In the genomic region with DNA sequence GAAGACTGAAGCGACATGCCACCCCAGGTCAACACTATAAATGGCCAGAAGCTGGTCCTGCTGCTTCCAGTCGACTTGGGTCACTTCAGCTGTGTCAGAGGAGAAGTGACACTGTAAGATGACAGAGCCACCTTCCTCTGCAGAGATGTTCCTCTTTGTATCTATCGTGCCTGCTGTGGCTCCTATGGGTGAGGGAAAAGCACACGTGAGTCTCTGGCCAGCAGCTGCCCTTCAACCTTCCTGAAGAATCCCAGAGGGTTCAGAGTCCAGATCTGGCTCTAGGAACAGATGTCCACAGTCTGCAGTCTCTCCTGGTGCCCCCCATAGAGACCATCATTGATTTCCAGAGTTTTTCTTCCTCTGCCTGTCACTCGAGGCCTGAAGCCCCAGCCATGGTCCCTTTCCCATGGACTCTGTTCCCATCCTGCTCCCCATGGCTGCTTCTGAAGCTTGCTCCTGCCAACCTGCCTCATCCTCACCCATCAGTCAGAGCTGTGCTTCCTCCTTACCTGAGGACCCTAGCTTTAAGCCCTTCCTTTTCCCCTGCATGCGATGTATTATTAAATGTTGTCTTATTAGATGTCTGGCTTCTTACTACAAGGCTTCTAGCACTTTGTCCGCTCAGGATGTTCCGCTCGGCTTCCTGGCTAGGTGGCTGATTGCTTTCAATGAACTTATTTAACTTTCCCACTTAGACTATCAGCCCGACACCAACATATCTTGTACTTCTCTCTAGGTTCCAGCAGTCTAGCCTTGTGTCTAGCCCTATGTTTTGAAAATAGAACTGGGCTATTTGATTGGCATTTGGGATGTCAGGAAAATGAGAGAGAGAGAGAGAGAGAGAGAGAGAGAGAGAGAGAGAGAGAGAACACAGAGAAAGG, we compare ENCODE assay signal across 21 mouse cellular contexts. TPM values are rescaled to one million over a fixed set of nuclear protein-coding genes. Genes with fewer than 3 reads are reported as not detected.
A peak's percentile ranks its signal among the peaks of the same experiment; 100 is the strongest.
DNase-seq lines count a peak whose midpoint lies in the region; TF ChIP-seq lines count a peak whose summit lies in the region.
"Had no signal": no experiment of that assay in that cellular context is flagged by ENCODE, and none has a peak within 500 bp of the region (broad histone marks: within the 10 kb centered on the region; RNA-seq: fewer than 3 reads in every experiment).

No protein-coding gene starts in this region.

- no peak overlapping the region for H3K4me3 ChIP-seq in heart, adult 2 months
- H3K4me3 ChIP-seq in CH12.LX (replicated peaks in 1 of 3; ENCODE audit: low read depth in 2 of 3, low read length in 2 of 3, poor library complexity in 1 of 3): peak overlapping the region; percentile 38 to 60 (median 52)

- H3K4me1 ChIP-seq in heart, adult 2 months (ENCODE audit: control insufficient read depth, insufficient read depth, low read length): no peaks in the 10 kb centered on the region
- peaks cover 43 to 91% of the 10 kb centered on the region in 2 experiments for H3K4me1 ChIP-seq in CH12.LX (ENCODE audit: control insufficient read depth in 1 of 2, insufficient read depth in 2 of 2)

- TF ChIP-seq CTCF in heart, adult 2 months (IDR thresholded peaks at IDR 0.05): no peak
- no peak for TF ChIP-seq CTCF in CH12.LX (conservative IDR thresholded peaks at IDR 0.05 in 1 of 2, IDR thresholded peaks at IDR 0.05 in 1 of 2; ENCODE audit: low read depth in 2 of 2, low read length in 2 of 2)

- dilution Hi-C loops in CH12.LX (cut with MboI; ENCODE audit: extremely low pct_ligation_motif_present, extremely low pct_unique_long_range_greater_than_20kb, low sequenced_read_pairs): no loop called here

- TF ChIP-seq EP300 in heart, adult 2 months (IDR thresholded peaks at IDR 0.05; ENCODE audit: insufficient read depth, low read depth, low read length): no peak
- TF ChIP-seq EP300 in CH12.LX (IDR thresholded peaks at IDR 0.05; ENCODE audit: low read length): peak; percentile 36; the same call in 1 of the 2 replicates

- no peak for TF ChIP-seq POLR2A in heart, adult 2 months (IDR thresholded peaks at IDR 0.05; ENCODE audit: insufficient read depth, low read depth, low read length)
- TF ChIP-seq POLR2A in CH12.LX (IDR thresholded peaks at IDR 0.05; ENCODE audit: low read depth, low read length): peak; percentile 48; the same call in 1 of the 2 replicates

- peak overlapping the region; percentile 86 for H3K4me2 ChIP-seq in CH12.LX (ENCODE audit: insufficient read depth, low read depth, poor library complexity, severe bottlenecking)

- no peaks in the 10 kb centered on the region for H3K27me3 ChIP-seq in heart, adult 2 months (ENCODE audit: control insufficient read depth, insufficient read depth, low read length)
- H3K27me3 ChIP-seq in CH12.LX (replicated peaks): no peaks in the 10 kb centered on the region
- H3K27me3 ChIP-seq: Patski had no signal

- intact Hi-C loops in heart, adult 2 months (cut with DNase I): no loop called here

- peaks cover 8% of the 10 kb centered on the region for H3K9me3 ChIP-seq in CH12.LX (replicated peaks; ENCODE audit: low read length)
- H3K9me3 ChIP-seq: G1E had no signal

- H3K9ac ChIP-seq in heart, adult 2 months (ENCODE audit: low read depth, low read length): no peak overlapping the region
- H3K9ac ChIP-seq in CH12.LX (ENCODE audit: insufficient read depth, low read depth): peak overlapping the region; percentile 95

- DNase-seq in heart, adult 11 months: peak; percentile 76
- no peak for DNase-seq in heart, adult 2 months
- DNase-seq in CH12.LX (ENCODE audit: extremely low read depth): no peak
- peak; percentile 64 for DNase-seq in induced T-regulatory cell, adult 2 months (ENCODE audit: low read depth)
- no peak for DNase-seq in urinary bladder, postnatal 25 days (ENCODE audit: low spot score)
- DNase-seq in embryo, embryonic 10.5 days (ENCODE audit: low spot score): no peak
- DNase-seq: adrenal gland, adult 2 months; adrenal gland, adult 8-10 months; adrenal gland, postnatal 10 days; adrenal gland, postnatal 14 days; adrenal gland, postnatal 25 days; adrenal gland, postnatal 36 days; B cell, adult 2 months; cerebellum, adult 11 months; cerebellum, adult 11-12 months; cerebellum, adult 18-20 months; cerebellum, adult 2 months had no signal

- no peaks in the 10 kb centered on the region for H3K79me2 ChIP-seq in heart, adult 2 months (replicated peaks; ENCODE audit: control insufficient read depth, insufficient read depth, low read length)
- peaks cover 39% of the 10 kb centered on the region for H3K79me2 ChIP-seq in CH12.LX (replicated peaks; ENCODE audit: control insufficient read depth, extremely low read depth, insufficient read depth, poor library complexity, severe bottlenecking)

- in situ Hi-C loops in CH12.LX (cut with MboI; ENCODE audit: low pct_ligation_motif_present, low pct_unique_long_range_greater_than_20kb, low sequenced_read_pairs): loop anchor here (5.0 kb wide), 1 partner anchor 35 kb away; no protein-coding TSS in a partner anchor

- no peaks in the 10 kb centered on the region for H3K36me3 ChIP-seq in heart, adult 2 months (ENCODE audit: control insufficient read depth, insufficient read depth, low read length)
- peaks cover 20 to 30% of the 10 kb centered on the region in 2 experiments for H3K36me3 ChIP-seq in CH12.LX (replicated peaks in 1 of 2; ENCODE audit: control insufficient read depth in 1 of 2, insufficient read depth in 1 of 2, low read length in 1 of 2)
- H3K36me3 ChIP-seq: G1E had no signal

- TF ChIP-seq RAD21 in CH12.LX (IDR thresholded peaks at IDR 0.05; ENCODE audit: low read depth, low read length): no peak

- 82% methylated on average over 10 of the region's 10 CpGs for WGBS in heart, adult 2 months

- H3K27ac ChIP-seq in heart, adult 2 months: no peak overlapping the region
- peak overlapping the region; percentile 94 for H3K27ac ChIP-seq in CH12.LX (ENCODE audit: insufficient read depth, low read depth)

TF ChIP-seq in CH12.LX, 34 proteins besides CTCF, POLR2A, EP300 and RAD21:
- TF ChIP-seq MYC (IDR thresholded peaks at IDR 0.05; ENCODE audit: low read depth, low read length) (0 out of 2 replicates have a peak, but pooled peaks have one; percentile 34), MAFK (IDR thresholded peaks at IDR 0.05; ENCODE audit: insufficient replicate concordance, low read length) (no peak), NRF1 (IDR thresholded peaks at IDR 0.05; ENCODE audit: low read depth, low read length) (peak; percentile 27; the same call in 1 of the 2 replicates), CHD2 (IDR thresholded peaks at IDR 0.05; ENCODE audit: low read length) (no peak; the same call in 1 of the 2 replicates), MAZ (IDR thresholded peaks at IDR 0.05; ENCODE audit: low read depth, low read length) (peak; percentile 66; the same call in 1 of the 2 replicates), MXI1 (IDR thresholded peaks at IDR 0.05; ENCODE audit: low read depth, low read length) (peak; percentile 70), CHD1 (IDR thresholded peaks at IDR 0.05; ENCODE audit: low read depth, low read length) (peak; percentile 94), USF2 (conservative IDR thresholded peaks at IDR 0.05; ENCODE audit: low read depth, low read length) (no peak), ZMIZ1 (IDR thresholded peaks at IDR 0.05; ENCODE audit: low read depth, low read length) (peak; percentile 86; the same call in 1 of the 2 replicates), E2F4 (IDR thresholded peaks at IDR 0.05; ENCODE audit: insufficient replicate concordance, low read depth, low read length) (no peak), TCF12 (IDR thresholded peaks at IDR 0.05; ENCODE audit: low read depth, low read length) (no peak; the same call in 1 of the 2 replicates), SIN3A (IDR thresholded peaks at IDR 0.05; ENCODE audit: low read length) (peak; percentile 67), ZNF384 (IDR thresholded peaks at IDR 0.05; ENCODE audit: low read depth, low read length) (no peak), ETS1 (conservative IDR thresholded peaks at IDR 0.05; ENCODE audit: low read depth, low read length) (0 out of 2 replicates have a peak, but pooled peaks have one; percentile 24), UBTF (IDR thresholded peaks at IDR 0.05; ENCODE audit: low read depth, low read length) (no peak), ZKSCAN1 (IDR thresholded peaks at IDR 0.05; ENCODE audit: borderline replicate concordance, low read depth, low read length) (no peak), SMC3 (IDR thresholded peaks at IDR 0.05; ENCODE audit: low read depth, low read length) (peak; percentile 5; the same call in 1 of the 2 replicates), MAX (IDR thresholded peaks at IDR 0.05; ENCODE audit: low read length) (0 out of 2 replicates have a peak, but pooled peaks have one; percentile 14), ZC3H11A (IDR thresholded peaks at IDR 0.05; ENCODE audit: low read depth, low read length) (no peak), BHLHE40 (IDR thresholded peaks at IDR 0.05; ENCODE audit: low read depth, low read length) (peak; percentile 78), RCOR1 (conservative IDR thresholded peaks at IDR 0.05; ENCODE audit: low read depth, low read length) (peak; percentile 86), POLR2AphosphoS2 (IDR thresholded peaks at IDR 0.05; ENCODE audit: low read depth, low read length) (0 out of 2 replicates have a peak, but pooled peaks have one; percentile 54), HCFC1 (IDR thresholded peaks at IDR 0.05; ENCODE audit: low read depth, low read length) (peak; percentile 27; the same call in 1 of the 2 replicates), KAT2A (IDR thresholded peaks at IDR 0.05; ENCODE audit: insufficient replicate concordance, low read length) (no peak)
TF ChIP-seq in CH12.LX: peak in this region for 14.

RNA-seq across cellular contexts. Expression of a gene that starts 1.6 kb away (rescaled TPM):
- total RNA-seq in heart, adult 2 months (2021): not detected
- 0.20 TPM in 1 of 2 replicates, not detected in the other for polyA plus RNA-seq in heart, adult 2 months (2012; rRNA removed)
- total RNA-seq in CH12.LX (2012; rRNA removed) (59.3 and 67.2 TPM in 2 replicates), CH12.LX (2014; rRNA removed) (13.6 and 17.5 TPM in 2 replicates)
- 54.5 and 55.4 TPM in 2 replicates for polyA plus RNA-seq in CH12.LX (2012; ENCODE audit: insufficient read length, low read depth)
- total RNA-seq: adrenal gland, postnatal 10 days; adrenal gland, postnatal 14 days; adrenal gland, postnatal 25 days; adrenal gland, postnatal 36 days; adrenal gland, postnatal 4 days; G1E had no signal
- polyA plus RNA-seq: brain, embryonic 14.5 days; cerebellum, adult 2 months; G1E; Patski had no signal

Comparison
In these comparisons a context has a peak if more than half of its experiments do, and no peak if none do; other contexts are left out.
1. DNase-seq: peak in heart, adult 11 months (single experiment) and induced T-regulatory cell, adult 2 months (single experiment); none in heart, adult 2 months (0 of 2), CH12.LX (single experiment), urinary bladder, postnatal 25 days (single experiment) and embryo, embryonic 10.5 days (single experiment).
2. RNA of a gene that starts 1.6 kb away (total RNA-seq): 13.6 to 67.2 TPM in CH12.LX; not detected in heart, adult 2 months; every median in the first group is over 10 times any median in the second.